Mouse (Mus musculus): ENCODE data around the gene Sez6. TPM values are rescaled to one million over a fixed set of nuclear protein-coding genes. Genes with fewer than 3 reads are reported as not detected.

Sez6 gene
- polyA plus RNA-seq, 1 experiment from 2014 or later: 0.04 TPM

GRCm38 (mm10) chr11:77913505-77913904, 17.1 kb upstream of the Sez6 start:
- Histone ChIP-seq H3K9ac (ENCODE audit: low read length) (no peak overlapping the region), H3K27ac (ENCODE audit: low read length) (no peak overlapping the region), H3K36me3 (ENCODE audit: control insufficient read depth, insufficient read depth) (no peaks in the 10 kb centered on the region), H3K4me3 (ENCODE audit: low read length) (no peak overlapping the region), H3K4me1 (ENCODE audit: control insufficient read depth, insufficient read depth, low read length) (no peaks in the 10 kb centered on the region), H3K4me2 (ENCODE audit: low read depth, low read length) (no peak overlapping the region), H3K27me3 (ENCODE audit: control insufficient read depth, insufficient read depth, low read length) (peaks cover 42% of the 10 kb centered on the region), H3K9me3 (replicated peaks; ENCODE audit: control insufficient read depth, low read length) (no peaks in the 10 kb centered on the region)
- WGBS: 61% methylated on average over 6 of the region's 6 CpGs
- no peak for ATAC-seq (replicated peaks; ENCODE audit: extremely low read depth, insufficient read depth, low FRiP score)

GRCm38 (mm10) chr11:77914598-77915260, 15.9 kb upstream of the Sez6 start:
- 6% methylated on average over 32 of the region's 32 CpGs for WGBS
- H3K27me3 ChIP-seq (ENCODE audit: control insufficient read depth, insufficient read depth, low read length): peaks cover 42% of the 10 kb centered on the region
- H3K27ac ChIP-seq (ENCODE audit: low read length): no peak overlapping the region
- no peaks in the 10 kb centered on the region for H3K9me3 ChIP-seq (replicated peaks; ENCODE audit: control insufficient read depth, low read length)
- peak overlapping the region; percentile 22; the same call in 1 of the 2 replicates for H3K4me2 ChIP-seq (ENCODE audit: low read depth, low read length)
- no peaks in the 10 kb centered on the region for H3K36me3 ChIP-seq (ENCODE audit: control insufficient read depth, insufficient read depth)
- no peak overlapping the region; the same call in 1 of the 2 replicates for H3K9ac ChIP-seq (ENCODE audit: low read length)
- ATAC-seq (replicated peaks; ENCODE audit: extremely low read depth, insufficient read depth, low FRiP score): no peak
- no peak overlapping the region for H3K4me3 ChIP-seq (ENCODE audit: low read length)
- no peaks in the 10 kb centered on the region for H3K4me1 ChIP-seq (ENCODE audit: control insufficient read depth, insufficient read depth, low read length)

GRCm38 (mm10) chr11:77916741-77917140, 13.9 kb upstream of the Sez6 start:
- Histone ChIP-seq H3K27me3 (ENCODE audit: control insufficient read depth, insufficient read depth, low read length) (peaks cover 36% of the 10 kb centered on the region), H3K36me3 (ENCODE audit: control insufficient read depth, insufficient read depth) (no peaks in the 10 kb centered on the region)
- 65% methylated on average over 4 of the region's 4 CpGs for WGBS

GRCm38 (mm10) chr11:77917166-77917565, 13.4 kb upstream of the Sez6 start:
- no peaks in the 10 kb centered on the region for H3K36me3 ChIP-seq (ENCODE audit: control insufficient read depth, insufficient read depth)
- no peaks in the 10 kb centered on the region for H3K4me1 ChIP-seq (ENCODE audit: control insufficient read depth, insufficient read depth, low read length)
- no peak overlapping the region for H3K4me2 ChIP-seq (ENCODE audit: low read depth, low read length)
- no peak overlapping the region for H3K4me3 ChIP-seq (ENCODE audit: low read length)
- no peak for ATAC-seq (replicated peaks; ENCODE audit: extremely low read depth, insufficient read depth, low FRiP score)
- no peaks in the 10 kb centered on the region for H3K9me3 ChIP-seq (replicated peaks; ENCODE audit: control insufficient read depth, low read length)
- H3K9ac ChIP-seq (ENCODE audit: low read length): no peak overlapping the region
- WGBS: 55% methylated on average over 10 of the region's 10 CpGs
- H3K27me3 ChIP-seq (ENCODE audit: control insufficient read depth, insufficient read depth, low read length): peaks cover 36% of the 10 kb centered on the region
- H3K27ac ChIP-seq (ENCODE audit: low read length): no peak overlapping the region

More at GRCm38 (mm10) chr11:77916741-77917140, 13.9 kb upstream of the Sez6 start:
- ATAC-seq (replicated peaks; ENCODE audit: extremely low read depth, insufficient read depth, low FRiP score): no peak
- H3K9ac ChIP-seq (ENCODE audit: low read length): no peak overlapping the region
- H3K9me3 ChIP-seq (replicated peaks; ENCODE audit: control insufficient read depth, low read length): no peaks in the 10 kb centered on the region
- no peak overlapping the region for H3K4me3 ChIP-seq (ENCODE audit: low read length)
- H3K4me2 ChIP-seq (ENCODE audit: low read depth, low read length): no peak overlapping the region
- no peak overlapping the region for H3K27ac ChIP-seq (ENCODE audit: low read length)
- no peaks in the 10 kb centered on the region for H3K4me1 ChIP-seq (ENCODE audit: control insufficient read depth, insufficient read depth, low read length)

- H3K4me2 ChIP-seq (ENCODE audit: low read depth, low read length): no peak overlapping the region
- no peak overlapping the region for H3K27ac ChIP-seq (ENCODE audit: low read length)
- H3K9me3 ChIP-seq (replicated peaks; ENCODE audit: control insufficient read depth, low read length): no peaks in the 10 kb centered on the region
- no peak overlapping the region for H3K9ac ChIP-seq (ENCODE audit: low read length)
- no peak overlapping the region for H3K4me3 ChIP-seq (ENCODE audit: low read length)
- 74% methylated on average over 4 of the region's 4 CpGs for WGBS
- no peaks in the 10 kb centered on the region for H3K36me3 ChIP-seq (ENCODE audit: control insufficient read depth, insufficient read depth)
- no peaks in the 10 kb centered on the region for H3K4me1 ChIP-seq (ENCODE audit: control insufficient read depth, insufficient read depth, low read length)
- no peak for ATAC-seq (replicated peaks; ENCODE audit: extremely low read depth, insufficient read depth, low FRiP score)
- H3K27me3 ChIP-seq (ENCODE audit: control insufficient read depth, insufficient read depth, low read length): 0 out of 2 replicates have a peak, but pooled peaks cover 2% of the 10 kb centered on the region
Measured at GRCm38 (mm10) chr11:77923285-77923684, 7.3 kb upstream of the Sez6 start.

GRCm38 (mm10) chr11:77925836-77926657, 4.6 kb upstream of the Sez6 start:
- no peaks in the 10 kb centered on the region for H3K9me3 ChIP-seq (replicated peaks; ENCODE audit: control insufficient read depth, low read length)
- peaks cover 16% of the 10 kb centered on the region for H3K27me3 ChIP-seq (ENCODE audit: control insufficient read depth, insufficient read depth, low read length)
- H3K9ac ChIP-seq (ENCODE audit: low read length): no peak overlapping the region
- H3K27ac ChIP-seq (ENCODE audit: low read length): no peak overlapping the region
- no peak overlapping the region for H3K4me3 ChIP-seq (ENCODE audit: low read length)
- 45% methylated on average over 9 of the region's 9 CpGs for WGBS
- H3K4me1 ChIP-seq (ENCODE audit: control insufficient read depth, insufficient read depth, low read length): peaks cover 3% of the 10 kb centered on the region
- H3K4me2 ChIP-seq (ENCODE audit: low read depth, low read length): no peak overlapping the region
- H3K36me3 ChIP-seq (ENCODE audit: control insufficient read depth, insufficient read depth): no peaks in the 10 kb centered on the region
- no peak for ATAC-seq (replicated peaks; ENCODE audit: extremely low read depth, insufficient read depth, low FRiP score)

GRCm38 (mm10) chr11:77926666-77927065, 3.9 kb upstream of the Sez6 start:
- no peak overlapping the region for H3K9ac ChIP-seq (ENCODE audit: low read length)
- no peak overlapping the region for H3K4me3 ChIP-seq (ENCODE audit: low read length)
- 24% methylated on average over 9 of the region's 9 CpGs for WGBS
- H3K9me3 ChIP-seq (replicated peaks; ENCODE audit: control insufficient read depth, low read length): no peaks in the 10 kb centered on the region
- H3K36me3 ChIP-seq (ENCODE audit: control insufficient read depth, insufficient read depth): no peaks in the 10 kb centered on the region
- H3K4me1 ChIP-seq (ENCODE audit: control insufficient read depth, insufficient read depth, low read length): peaks cover 6% of the 10 kb centered on the region
- no peak overlapping the region for H3K27ac ChIP-seq (ENCODE audit: low read length)
- H3K4me2 ChIP-seq (ENCODE audit: low read depth, low read length): no peak overlapping the region
- peaks cover 21% of the 10 kb centered on the region for H3K27me3 ChIP-seq (ENCODE audit: control insufficient read depth, insufficient read depth, low read length)
- no peak for ATAC-seq (replicated peaks; ENCODE audit: extremely low read depth, insufficient read depth, low FRiP score)

GRCm38 (mm10) chr11:77927837-77928236, 2.8 kb upstream of the Sez6 start:
- no peak overlapping the region for H3K9ac ChIP-seq (ENCODE audit: low read length)
- peaks cover 6% of the 10 kb centered on the region for H3K4me1 ChIP-seq (ENCODE audit: control insufficient read depth, insufficient read depth, low read length)
- H3K4me2 ChIP-seq (ENCODE audit: low read depth, low read length): no peak overlapping the region
- H3K27ac ChIP-seq (ENCODE audit: low read length): no peak overlapping the region
- peaks cover 32% of the 10 kb centered on the region for H3K27me3 ChIP-seq (ENCODE audit: control insufficient read depth, insufficient read depth, low read length)
- WGBS: 64% methylated on average over 5 of the region's 5 CpGs
- no peak for ATAC-seq (replicated peaks; ENCODE audit: extremely low read depth, insufficient read depth, low FRiP score)
- H3K4me3 ChIP-seq (ENCODE audit: low read length): no peak overlapping the region
- no peaks in the 10 kb centered on the region for H3K36me3 ChIP-seq (ENCODE audit: control insufficient read depth, insufficient read depth)
- H3K9me3 ChIP-seq (replicated peaks; ENCODE audit: control insufficient read depth, low read length): no peaks in the 10 kb centered on the region
